Mouse (Mus musculus) hindbrain, embryonic 14.5 days (tissue): ENCODE measurements at regions not wholly inside any gene's neighbourhood (a gene's known extent, or its start where the extent isn't known, plus 50 kb on each side); places are given as distances from the start of the nearest gene placed in this dataset.
"Not testable (repeated sequence)": the region's sequence is repeated elsewhere in the genome, so short reads cannot be mapped to it uniquely, and the experiment has no call there.

Experiments
- ATAC-seq: fragments of 200-750 bp; cut with Nextera tagmentation; 2 replicates; pipeline ENCODE4 v1.8.0; 2017; ENCODE audit warnings: moderate number of reproducible peaks, mild to moderate bottlenecking, moderate TSS enrichment, moderate library complexity; ENCODE audit not compliant: low FRiP score
- DNase-seq: peaks from one replicate; pipeline ENCODE4 v3.0.0-alpha.2; 2015; ENCODE audit warnings: low spot score
- H3K27ac ChIP-seq: fragments of 300-500 bp; sonication (generic); 2 replicates; pipeline ENCODE4 v1.5.1; 2014; ENCODE audit warnings: mild to moderate bottlenecking, moderate library complexity
- H3K27me3 ChIP-seq: fragments of 300-500 bp; sonication (generic); 2 replicates; pipeline ENCODE4 v1.6.1; 2014; ENCODE audit warnings: mild to moderate bottlenecking, low read length, mixed read lengths; ENCODE audit not compliant: control insufficient read depth, insufficient read depth
- H3K36me3 ChIP-seq: fragments of 300-500 bp; sonication (generic); replicated peaks from 2 replicates; pipeline ENCODE4 v1.6.1; 2014; ENCODE audit not compliant: control insufficient read depth, insufficient read depth
- H3K4me1 ChIP-seq: fragments of 300-500 bp; sonication (generic); replicated peaks from 2 replicates; pipeline ENCODE4 v1.6.1; 2014; ENCODE audit warnings: antibody characterized with exemption, low read length, mixed read lengths; ENCODE audit not compliant: control insufficient read depth, insufficient read depth
- H3K4me2 ChIP-seq: fragments of 300-500 bp; sonication (generic); replicated peaks from 2 replicates; pipeline ENCODE4 v1.6.1; 2014; ENCODE audit warnings: mild to moderate bottlenecking, moderate library complexity
- H3K4me3 ChIP-seq: fragments of 300-500 bp; sonication (generic); replicated peaks from 2 replicates; pipeline ENCODE4 v1.5.1; 2014; ENCODE audit warnings: mild to moderate bottlenecking, low read length
- H3K9ac ChIP-seq: fragments of 300-500 bp; sonication (generic); 2 replicates; pipeline ENCODE4 v1.6.1; 2014
- H3K9me3 ChIP-seq: fragments of 300-500 bp; sonication (generic); 2 replicates; pipeline ENCODE4 v1.6.1; 2016; ENCODE audit warnings: low read length; ENCODE audit not compliant: control insufficient read depth
- WGBS: fragments of 180-500 bp; shearing (Covaris S2); extraction: QIAGEN DNeasy Blood & Tissue Kit; methylation state at CpG from one replicate; pipeline ENCODE4 v1.1.7; 2014; 5-methylcytosine and 5-hydroxymethylcytosine counted together

DNA sequence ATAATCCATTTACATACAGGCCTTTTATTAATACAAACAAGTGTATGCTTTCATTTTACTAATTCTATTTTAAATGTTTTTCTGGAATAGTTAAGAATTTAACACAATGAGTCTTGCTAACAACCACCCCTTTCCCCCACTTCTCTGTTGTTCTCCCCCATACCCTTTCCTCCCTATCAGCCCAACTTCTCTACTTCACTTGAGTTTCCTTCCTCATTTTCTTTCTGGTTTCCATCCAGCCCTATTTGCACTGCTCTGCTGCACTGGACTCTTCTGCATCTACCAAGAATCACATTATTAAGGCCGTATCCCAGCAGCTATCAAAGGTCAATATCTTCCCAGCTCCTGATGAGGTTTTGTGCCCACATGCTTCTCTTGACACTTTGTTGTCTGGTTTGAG, 145.9 kb downstream of the Fam174a start:
- Histone ChIP-seq H3K9me3 (no peaks in the 10 kb centered on the region), H3K27me3 (no peaks in the 10 kb centered on the region), H3K9ac (no peak overlapping the region), H3K36me3 (no peaks in the 10 kb centered on the region), H3K4me2 (no peak overlapping the region), H3K4me3 (no peak overlapping the region), H3K4me1 (no peaks in the 10 kb centered on the region), H3K27ac (no peak overlapping the region)
- no peak for DNase-seq
- no peak for ATAC-seq
- 88% methylated on average over 1 of the region's 1 CpGs for WGBS

- ATAC-seq (no peak), DNase-seq (no peak)
- no peaks in the 10 kb centered on the region for H3K9me3 ChIP-seq
- H3K27ac ChIP-seq = no peak overlapping the region
- no peaks in the 10 kb centered on the region for H3K27me3 ChIP-seq
- H3K36me3 ChIP-seq = no peaks in the 10 kb centered on the region
- H3K9ac ChIP-seq = no peak overlapping the region
- H3K4me3 ChIP-seq = no peak overlapping the region
- no peak overlapping the region for H3K4me2 ChIP-seq
- no peaks in the 10 kb centered on the region for H3K4me1 ChIP-seq
- 71% methylated on average over 2 of the region's 2 CpGs for WGBS
Measured at GRCm38 (mm10) chr1:95468095-95468494, 154.7 kb downstream of the Fam174a start.

- no peak for ATAC-seq
- Histone ChIP-seq H3K9me3 (no peaks in the 10 kb centered on the region), H3K27ac (no peak overlapping the region), H3K4me1 (no peaks in the 10 kb centered on the region), H3K9ac (no peak overlapping the region), H3K36me3 (no peaks in the 10 kb centered on the region), H3K27me3 (no peaks in the 10 kb centered on the region), H3K4me3 (no peak overlapping the region), H3K4me2 (no peak overlapping the region)
- 82% methylated on average over 2 of the region's 2 CpGs for WGBS
- DNase-seq = no peak
Measured at GRCm38 (mm10) chr1:95468772-95469171, 155.3 kb downstream of the Fam174a start.

DNA sequence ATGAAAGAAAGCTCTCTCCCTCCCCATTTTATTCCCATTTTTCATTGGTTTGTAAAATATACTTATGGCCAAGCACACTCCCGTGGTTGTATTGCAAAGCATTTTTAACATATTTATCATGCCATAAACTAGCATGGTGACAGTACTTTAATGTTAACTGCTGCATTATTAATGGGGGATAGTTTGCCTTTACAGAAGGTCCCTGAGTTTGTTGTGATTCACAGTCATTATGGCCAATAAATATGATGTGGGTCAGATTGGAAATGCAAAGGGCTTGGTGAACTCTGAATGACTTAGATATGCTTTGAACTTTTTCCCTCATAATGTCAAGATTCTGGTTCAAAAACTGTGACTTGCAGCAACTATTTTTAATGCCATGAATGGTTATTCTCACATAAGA, 157.1 kb downstream of the Fam174a start:
- 81% methylated on average over 1 of the region's 1 CpGs for WGBS
- H3K9ac ChIP-seq = no peak overlapping the region
- no peak overlapping the region for H3K4me3 ChIP-seq
- DNase-seq (no peak), ATAC-seq (no peak)
- H3K9me3 ChIP-seq = no peaks in the 10 kb centered on the region
- no peaks in the 10 kb centered on the region for H3K36me3 ChIP-seq
- no peak overlapping the region for H3K27ac ChIP-seq
- no peaks in the 10 kb centered on the region for H3K4me1 ChIP-seq
- no peak overlapping the region for H3K4me2 ChIP-seq
- H3K27me3 ChIP-seq = no peaks in the 10 kb centered on the region

DNA sequence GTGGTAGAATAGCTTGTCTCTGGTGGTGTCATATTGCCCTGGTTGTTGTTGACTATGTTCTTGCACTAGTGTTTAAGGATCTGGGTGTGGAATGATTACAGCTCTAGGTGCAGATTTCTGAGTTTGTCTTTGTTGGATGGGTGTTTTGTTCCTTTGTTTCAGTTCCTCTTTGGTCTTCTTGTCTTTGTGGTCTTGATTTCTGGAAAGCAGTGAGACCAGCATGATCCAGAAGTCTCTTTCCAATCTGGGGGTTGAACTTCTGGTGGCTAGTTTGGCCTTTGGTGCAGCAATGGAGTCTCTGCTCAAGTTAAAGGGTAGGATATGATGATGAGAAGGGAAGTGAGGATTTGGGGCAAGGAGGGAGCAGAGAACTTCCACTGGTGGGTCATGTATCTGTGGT, 174.4 kb downstream of the St8sia4 start:
- H3K36me3 ChIP-seq = no peaks in the 10 kb centered on the region
- no peak for ATAC-seq

DNA sequence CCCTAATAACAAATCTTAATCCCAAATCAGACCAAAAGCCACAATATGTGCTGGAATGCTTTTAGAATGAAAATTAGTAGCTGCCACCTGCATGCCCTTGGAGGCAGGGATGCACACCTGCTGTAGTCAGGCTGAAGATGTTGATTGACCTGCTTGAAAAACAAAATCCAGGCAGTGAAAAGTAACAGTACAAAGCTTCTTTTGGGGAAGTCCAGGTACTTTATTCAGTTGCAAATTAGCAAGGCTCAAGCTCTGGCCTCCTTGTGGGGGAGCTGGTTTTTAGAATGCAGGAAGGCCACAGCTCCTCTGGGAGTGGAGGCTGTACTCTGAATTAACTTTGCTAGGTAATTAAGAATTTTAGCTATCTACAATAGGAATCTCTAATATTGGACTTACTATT, 166.7 kb downstream of the St8sia4 start:
- H3K4me3 ChIP-seq, H3K36me3 ChIP-seq, ATAC-seq, DNase-seq, H3K9ac ChIP-seq, H3K27ac ChIP-seq, H3K4me1 ChIP-seq, H3K9me3 ChIP-seq, H3K27me3 ChIP-seq, H3K4me2 ChIP-seq: not testable (repeated sequence)

More for the DNA sequence above, 174.4 kb downstream of the St8sia4 start:
- Histone ChIP-seq H3K27me3 (no peaks in the 10 kb centered on the region), H3K4me2 (no peak overlapping the region), H3K27ac (no peak overlapping the region), H3K4me3 (no peak overlapping the region), H3K9ac (no peak overlapping the region), H3K4me1 (no peaks in the 10 kb centered on the region), H3K9me3 (no peaks in the 10 kb centered on the region)
- no peak for DNase-seq

- H3K9ac ChIP-seq = no peak overlapping the region
- ATAC-seq (no peak), DNase-seq (no peak)
- no peak overlapping the region for H3K4me2 ChIP-seq
- H3K36me3 ChIP-seq = no peaks in the 10 kb centered on the region
- H3K27me3 ChIP-seq = no peaks in the 10 kb centered on the region
- 59% methylated on average over 2 of the region's 2 CpGs for WGBS
- H3K4me1 ChIP-seq = no peaks in the 10 kb centered on the region
- H3K4me3 ChIP-seq = no peak overlapping the region
- 0 out of 2 replicates have a peak, but pooled peaks cover 3% of the 10 kb centered on the region for H3K9me3 ChIP-seq
- no peak overlapping the region for H3K27ac ChIP-seq
Measured at GRCm38 (mm10) chr1:95508718-95509117, 158.7 kb downstream of the St8sia4 start.

DNA sequence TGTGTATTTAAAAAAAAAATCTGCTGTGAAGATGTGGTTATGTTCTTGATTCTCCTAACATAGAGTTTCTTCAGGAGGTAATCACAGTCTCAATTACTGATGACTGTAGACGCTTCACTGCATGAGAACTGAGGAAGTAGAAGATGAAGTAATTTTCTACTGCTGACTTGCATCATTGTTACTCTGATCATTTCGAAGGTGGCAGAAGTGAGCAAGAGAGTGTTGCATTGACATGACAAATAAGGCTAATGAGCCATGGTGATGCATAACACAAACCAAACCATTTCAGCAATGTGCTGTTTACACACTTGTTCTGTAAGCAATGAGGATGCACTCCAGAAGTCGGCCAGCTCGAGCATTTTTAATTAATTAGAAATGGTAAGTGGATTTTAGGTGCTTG, 138.6 kb downstream of the St8sia4 start:
- Histone ChIP-seq H3K4me1 (no peaks in the 10 kb centered on the region), H3K9me3 (no peaks in the 10 kb centered on the region), H3K4me2 (no peak overlapping the region), H3K27me3 (no peaks in the 10 kb centered on the region), H3K27ac (no peak overlapping the region), H3K36me3 (no peaks in the 10 kb centered on the region), H3K9ac (no peak overlapping the region), H3K4me3 (no peak overlapping the region)
- no peak for ATAC-seq
- no peak for DNase-seq
- WGBS = 40% methylated on average over 4 of the region's 4 CpGs

DNA sequence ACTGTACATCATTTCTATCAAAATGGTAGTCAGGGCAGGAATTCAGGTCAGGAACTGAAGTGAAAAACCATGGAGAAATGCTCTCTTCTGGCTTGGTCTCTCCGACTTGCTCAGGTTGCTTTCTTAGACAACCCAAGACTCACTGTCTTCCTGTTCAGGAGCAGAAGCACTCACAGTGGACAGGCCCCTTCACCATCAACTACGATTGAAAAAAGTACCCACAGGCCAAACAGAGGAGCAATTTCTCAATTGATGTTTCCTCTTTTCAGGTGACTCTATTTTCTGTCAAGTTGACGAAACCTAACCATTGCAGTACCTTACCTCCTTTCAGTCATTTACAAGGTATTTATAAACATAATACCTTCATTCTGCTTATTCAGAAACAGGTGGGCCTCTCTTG, 136.4 kb downstream of the St8sia4 start:
- H3K9ac ChIP-seq = no peak overlapping the region
- WGBS = 83% methylated on average over 3 of the region's 3 CpGs

More for the DNA sequence above, 136.4 kb downstream of the St8sia4 start:
- ATAC-seq (no peak), DNase-seq (no peak)
- Histone ChIP-seq H3K27ac (no peak overlapping the region), H3K4me2 (no peak overlapping the region), H3K27me3 (no peaks in the 10 kb centered on the region), H3K4me3 (no peak overlapping the region), H3K9me3 (no peaks in the 10 kb centered on the region), H3K4me1 (no peaks in the 10 kb centered on the region), H3K36me3 (no peaks in the 10 kb centered on the region)
